Mouse (Mus musculus): ENCODE measurements at regions not wholly inside any gene's neighbourhood (a gene's known extent, or its start where the extent isn't known, plus 50 kb on each side); places are given as distances from the start of the nearest gene placed in this dataset.

GRCm38 (mm10) chr1:176615673-176616072, 198.2 kb downstream of the Cep170 start:
- no peak overlapping the region for H3K9ac ChIP-seq (ENCODE audit: low read depth, low read length)
- no peaks in the 10 kb centered on the region for H3K4me1 ChIP-seq (replicated peaks; ENCODE audit: control insufficient read depth, insufficient read depth, low read length)
- H3K4me3 ChIP-seq (ENCODE audit: low read depth, low read length), result no peak overlapping the region
- no peaks in the 10 kb centered on the region for H3K36me3 ChIP-seq (ENCODE audit: control insufficient read depth, insufficient read depth)
- no peak for ATAC-seq
- no peak overlapping the region for H3K27ac ChIP-seq (ENCODE audit: low read depth, low read length)
- H3K4me2 ChIP-seq (replicated peaks; ENCODE audit: low read depth), result no peak overlapping the region
- 77% methylated on average over 2 of the region's 2 CpGs for WGBS
- no peaks in the 10 kb centered on the region for H3K27me3 ChIP-seq (replicated peaks; ENCODE audit: control insufficient read depth, insufficient read depth, low read length)
- TF ChIP-seq CTCF (IDR thresholded peaks at IDR 0.05; ENCODE audit: low read depth), result no peak
- no peaks in the 10 kb centered on the region for H3K9me3 ChIP-seq (ENCODE audit: control insufficient read depth)

GRCm38 (mm10) chr1:176594312-176594711, 219.6 kb downstream of the Cep170 start:
- Histone ChIP-seq H3K27me3 (replicated peaks; ENCODE audit: control insufficient read depth, insufficient read depth, low read length) (no peaks in the 10 kb centered on the region), H3K9me3 (ENCODE audit: control insufficient read depth) (no peaks in the 10 kb centered on the region), H3K4me2 (replicated peaks; ENCODE audit: low read depth) (no peak overlapping the region), H3K4me3 (ENCODE audit: low read depth, low read length) (no peak overlapping the region), H3K4me1 (replicated peaks; ENCODE audit: control insufficient read depth, insufficient read depth, low read length) (no peaks in the 10 kb centered on the region), H3K36me3 (ENCODE audit: control insufficient read depth, insufficient read depth) (no peaks in the 10 kb centered on the region), H3K9ac (ENCODE audit: low read depth, low read length) (no peak overlapping the region), H3K27ac (ENCODE audit: low read depth, low read length) (no peak overlapping the region)
- WGBS, result 73% methylated on average over 2 of the region's 2 CpGs
- TF ChIP-seq CTCF (IDR thresholded peaks at IDR 0.05; ENCODE audit: low read depth), result no peak
- no peak for ATAC-seq

- no peak overlapping the region for H3K9ac ChIP-seq (ENCODE audit: low read depth, low read length)
- no peak for TF ChIP-seq CTCF (IDR thresholded peaks at IDR 0.05; ENCODE audit: low read depth)
- no peaks in the 10 kb centered on the region for H3K27me3 ChIP-seq (replicated peaks; ENCODE audit: control insufficient read depth, insufficient read depth, low read length)
- no peak overlapping the region for H3K4me3 ChIP-seq (ENCODE audit: low read depth, low read length)
- ATAC-seq, result no peak
- H3K4me2 ChIP-seq (replicated peaks; ENCODE audit: low read depth), result no peak overlapping the region
- WGBS, result 41% methylated on average over 2 of the region's 2 CpGs
- no peaks in the 10 kb centered on the region for H3K9me3 ChIP-seq (ENCODE audit: control insufficient read depth)
- no peaks in the 10 kb centered on the region for H3K4me1 ChIP-seq (replicated peaks; ENCODE audit: control insufficient read depth, insufficient read depth, low read length)
- H3K36me3 ChIP-seq (ENCODE audit: control insufficient read depth, insufficient read depth), result no peaks in the 10 kb centered on the region
- H3K27ac ChIP-seq (ENCODE audit: low read depth, low read length), result no peak overlapping the region
These were observed 225.7 kb downstream of the Cep170 start for GRCm38 (mm10) chr1:176588144-176588543.

- H3K9me3 ChIP-seq (ENCODE audit: control insufficient read depth), result no peaks in the 10 kb centered on the region
- no peaks in the 10 kb centered on the region for H3K36me3 ChIP-seq (ENCODE audit: control insufficient read depth, insufficient read depth)
- no peak overlapping the region for H3K4me2 ChIP-seq (replicated peaks; ENCODE audit: low read depth)
- WGBS, result 27% methylated on average over 1 of the region's 1 CpGs
- ATAC-seq, result no peak
- no peak overlapping the region for H3K4me3 ChIP-seq (ENCODE audit: low read depth, low read length)
- no peak for TF ChIP-seq CTCF (IDR thresholded peaks at IDR 0.05; ENCODE audit: low read depth)
- no peaks in the 10 kb centered on the region for H3K27me3 ChIP-seq (replicated peaks; ENCODE audit: control insufficient read depth, insufficient read depth, low read length)
- H3K27ac ChIP-seq (ENCODE audit: low read depth, low read length), result no peak overlapping the region
- H3K9ac ChIP-seq (ENCODE audit: low read depth, low read length), result no peak overlapping the region
- no peaks in the 10 kb centered on the region for H3K4me1 ChIP-seq (replicated peaks; ENCODE audit: control insufficient read depth, insufficient read depth, low read length)
These were observed 240.2 kb downstream of the Cep170 start for GRCm38 (mm10) chr1:176573703-176574102.

- Histone ChIP-seq H3K36me3 (ENCODE audit: control insufficient read depth, insufficient read depth) (no peaks in the 10 kb centered on the region), H3K4me1 (replicated peaks; ENCODE audit: control insufficient read depth, insufficient read depth, low read length) (no peaks in the 10 kb centered on the region), H3K9me3 (ENCODE audit: control insufficient read depth) (no peaks in the 10 kb centered on the region), H3K4me3 (ENCODE audit: low read depth, low read length) (no peak overlapping the region), H3K27me3 (replicated peaks; ENCODE audit: control insufficient read depth, insufficient read depth, low read length) (no peaks in the 10 kb centered on the region), H3K9ac (ENCODE audit: low read depth, low read length) (no peak overlapping the region), H3K4me2 (replicated peaks; ENCODE audit: low read depth) (no peak overlapping the region), H3K27ac (ENCODE audit: low read depth, low read length) (no peak overlapping the region)
- TF ChIP-seq CTCF (IDR thresholded peaks at IDR 0.05; ENCODE audit: low read depth), result no peak
- WGBS, result 78% methylated on average over 11 of the region's 11 CpGs
- no peak for ATAC-seq
These were observed 255.1 kb downstream of the Cep170 start for GRCm38 (mm10) chr1:176558457-176559415.

- TF ChIP-seq CTCF (IDR thresholded peaks at IDR 0.05; ENCODE audit: low read depth), result no peak
- Histone ChIP-seq H3K27ac (ENCODE audit: low read depth, low read length) (no peak overlapping the region), H3K4me1 (replicated peaks; ENCODE audit: control insufficient read depth, insufficient read depth, low read length) (no peaks in the 10 kb centered on the region), H3K9ac (ENCODE audit: low read depth, low read length) (no peak overlapping the region), H3K4me2 (replicated peaks; ENCODE audit: low read depth) (no peak overlapping the region), H3K4me3 (ENCODE audit: low read depth, low read length) (no peak overlapping the region), H3K27me3 (replicated peaks; ENCODE audit: control insufficient read depth, insufficient read depth, low read length) (no peaks in the 10 kb centered on the region), H3K36me3 (ENCODE audit: control insufficient read depth, insufficient read depth) (no peaks in the 10 kb centered on the region), H3K9me3 (ENCODE audit: control insufficient read depth) (no peaks in the 10 kb centered on the region)
- no peak for ATAC-seq
- 83% methylated on average over 4 of the region's 4 CpGs for WGBS
These were observed 259.3 kb upstream of the Pld5 start for GRCm38 (mm10) chr1:176534417-176534816.

Data from intestine, postnatal 0 days (tissue).